Mouse (Mus musculus): ENCODE measurements around the gene Uchl5.

Uchl5 gene

GRCm38 (mm10) chr1:143788584-143789227 lies 11.6 kb downstream of the Uchl5 start:
- DNase-seq (ENCODE audit: low spot score in 2 of 2): no peak

DNA sequence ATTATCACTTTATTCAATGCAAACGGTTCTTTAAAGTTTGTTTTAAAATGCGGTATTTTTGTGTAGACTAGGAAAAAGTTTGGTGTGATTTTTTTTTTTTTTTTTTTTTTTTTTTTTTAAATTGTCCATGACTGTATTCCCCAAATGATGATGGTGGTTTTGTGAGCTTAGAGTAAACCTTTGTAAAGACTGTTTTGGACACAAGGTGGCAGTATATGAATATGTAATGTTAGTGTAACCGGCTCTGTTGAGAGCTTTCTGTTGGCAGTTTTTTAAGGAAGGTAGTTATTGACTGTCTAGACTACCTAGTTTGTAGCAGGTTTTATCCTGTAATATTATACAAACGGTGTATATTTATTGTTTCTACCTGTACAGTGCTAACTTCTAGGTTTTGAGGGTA lies 26.5 kb downstream of the Uchl5 start:
- no peak for DNase-seq (ENCODE audit: low spot score in 2 of 2)

- no peak for DNase-seq (ENCODE audit: low spot score in 2 of 2)
Observed at GRCm38 (mm10) chr1:143809062-143809461, 32.0 kb downstream of the Uchl5 start.

DNA sequence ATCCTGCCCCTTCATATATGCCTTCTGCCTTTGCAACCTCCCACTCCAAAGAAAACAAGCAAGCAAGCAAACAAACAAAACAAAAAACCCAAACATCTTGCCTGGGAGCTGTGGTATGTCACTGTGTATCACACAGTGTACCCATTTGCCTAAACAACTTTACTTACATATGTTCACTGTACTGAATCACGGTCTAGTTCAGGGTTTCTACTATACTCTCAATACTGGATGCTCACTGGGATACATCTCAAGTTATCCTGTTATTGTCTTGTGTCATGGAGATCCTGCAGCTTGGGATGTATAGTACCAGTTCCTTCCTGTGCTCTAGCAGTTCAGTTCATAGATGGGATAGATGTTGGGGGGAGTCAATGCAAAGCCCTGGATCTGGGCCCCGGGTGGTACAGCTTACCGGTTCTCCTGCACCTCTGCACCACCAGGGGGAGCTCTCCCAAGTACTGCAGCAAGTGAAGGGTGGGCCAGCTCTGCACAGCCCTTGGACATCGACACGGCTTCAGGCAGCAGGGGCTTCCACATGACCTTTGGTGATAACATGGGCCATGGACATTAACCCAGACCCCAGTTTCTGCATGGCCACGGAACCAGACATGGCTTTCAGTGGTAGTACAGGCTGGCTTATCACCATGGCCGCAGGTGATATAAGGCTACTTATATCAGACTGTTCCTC lies 36.7 kb downstream of the Uchl5 start:
- DNase-seq (ENCODE audit: low spot score in 2 of 2): peak; percentile 25 to 67

DNA sequence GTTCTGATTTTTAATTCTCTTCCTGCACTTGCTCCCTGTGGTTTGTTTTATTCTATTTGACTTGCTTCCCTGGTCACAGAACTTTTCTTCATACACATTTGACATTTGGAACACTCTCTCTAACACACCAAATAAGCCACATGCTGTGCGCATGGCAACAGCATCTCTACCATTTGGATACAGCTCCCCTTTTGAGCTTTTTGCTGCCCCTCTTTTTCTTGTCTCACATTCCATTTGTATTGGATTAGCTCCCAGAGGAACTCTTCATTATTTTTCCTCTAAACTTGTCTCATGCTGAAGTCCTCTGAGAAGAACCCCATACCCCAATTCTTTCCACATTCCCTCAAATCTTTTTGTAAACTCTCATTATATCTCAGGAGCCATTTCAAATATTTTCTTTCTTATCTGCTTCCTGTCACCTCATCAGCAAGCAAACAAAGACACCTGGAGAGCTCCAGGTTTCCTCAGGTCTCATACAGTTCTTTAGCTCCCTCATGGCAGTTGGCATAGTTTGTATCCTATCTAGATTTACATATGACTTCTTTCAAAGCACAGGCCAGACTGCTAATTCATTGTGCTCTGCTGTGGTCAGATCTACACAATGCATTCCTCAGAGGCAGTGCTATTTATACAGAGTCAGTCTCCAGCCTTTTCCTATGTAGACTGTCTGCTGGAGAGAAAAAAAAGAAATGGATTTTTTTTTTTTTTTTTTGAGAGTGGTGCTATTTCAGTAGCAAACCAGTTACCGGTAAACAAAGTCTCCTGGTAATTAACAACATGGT lies 43.2 kb downstream of the Uchl5 start:
- DNase-seq (ENCODE audit: low spot score in 2 of 2): no peak

- DNase-seq (ENCODE audit: low spot score in 2 of 2): no peak
Observed at GRCm38 (mm10) chr1:143822677-143823076, 45.6 kb downstream of the Uchl5 start.

GRCm38 (mm10) chr1:143830713-143831112 lies 53.6 kb downstream of the Uchl5 start:
- DNase-seq (ENCODE audit: low spot score in 2 of 2): peak in 1 of 2 experiments; percentile 17

DNA sequence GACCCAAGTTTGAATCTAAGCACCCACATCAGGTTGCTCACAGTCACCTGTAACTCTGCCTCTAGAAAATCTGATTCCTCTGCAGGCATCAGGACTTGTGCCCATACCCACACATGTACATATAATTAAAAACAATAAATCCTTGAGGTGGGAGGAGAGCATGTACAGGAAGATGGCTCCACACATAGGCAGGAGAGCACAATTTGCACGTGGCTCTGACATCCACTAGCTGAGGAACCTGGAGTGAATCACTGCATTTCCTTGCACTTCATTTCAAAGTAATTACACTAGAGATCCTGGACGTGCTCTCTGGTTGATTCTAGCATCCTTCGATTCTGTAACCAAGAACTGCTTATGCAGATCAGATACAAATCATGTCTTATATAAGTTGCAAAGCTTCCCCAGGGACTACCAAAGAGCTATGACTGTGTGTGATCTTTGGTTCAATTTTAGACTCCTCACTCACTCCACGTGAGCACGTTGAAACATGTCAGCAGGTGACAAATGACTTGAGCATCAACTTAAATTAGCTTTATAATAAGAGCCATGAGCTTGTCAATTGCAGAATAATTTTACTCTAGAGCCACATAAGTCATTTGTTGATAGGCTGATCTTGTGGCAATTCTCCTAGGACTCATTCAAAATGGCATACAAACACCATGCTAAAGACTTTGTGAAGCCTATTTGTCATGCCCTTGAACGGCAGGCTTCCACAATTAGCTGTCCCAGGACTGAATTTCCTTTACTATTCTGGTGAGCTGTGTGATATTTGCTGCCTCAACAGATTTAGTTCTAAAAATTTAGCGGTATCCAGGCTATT lies 59.5 kb downstream of the Uchl5 start:
- no peak for DNase-seq (ENCODE audit: low spot score in 2 of 2)

DNA sequence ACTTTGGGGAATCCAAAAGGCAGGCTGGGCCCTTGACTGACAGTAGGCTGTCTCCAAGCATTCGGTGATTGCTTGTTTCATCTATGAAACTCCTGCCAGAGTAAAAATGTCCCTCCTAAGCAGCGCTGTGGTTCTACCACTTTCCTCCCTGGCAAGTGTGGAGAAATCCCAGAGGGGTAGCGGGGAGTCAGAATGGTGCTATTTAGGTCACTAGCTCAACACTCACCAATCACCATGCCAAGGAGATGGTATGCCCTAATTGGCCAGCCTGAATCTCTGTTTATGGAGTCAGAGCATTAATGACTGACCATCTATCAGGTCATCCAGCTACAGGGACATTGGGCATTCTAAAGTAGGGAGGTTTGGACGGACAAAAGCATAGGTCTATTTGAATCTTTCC lies 60.6 kb downstream of the Uchl5 start:
- no peak for DNase-seq (ENCODE audit: low spot score in 2 of 2)

DNA sequence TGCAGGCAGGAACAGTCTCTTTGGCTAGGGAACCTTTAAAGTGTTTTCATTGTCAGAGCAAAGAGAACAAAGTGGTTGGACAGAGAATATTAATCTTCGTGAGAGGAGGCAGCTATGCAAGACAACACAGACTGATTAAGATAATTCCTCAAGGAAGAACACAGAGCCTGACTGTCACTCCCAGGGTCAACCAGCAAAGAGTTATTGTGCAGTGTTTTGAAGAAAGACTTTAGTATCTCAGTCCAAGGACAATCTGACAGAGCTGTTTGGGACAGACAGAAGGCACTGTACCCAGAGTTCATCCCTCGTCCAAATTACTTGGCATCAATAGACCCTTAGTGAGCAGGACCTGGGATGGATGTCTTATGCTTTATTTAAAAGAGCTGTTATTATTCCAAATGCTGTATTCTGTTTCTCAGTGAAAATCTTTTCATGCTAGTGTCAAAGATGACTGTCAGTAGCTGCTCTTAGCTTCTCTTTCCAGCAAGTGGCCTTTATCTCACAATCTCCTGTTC lies 61.9 kb downstream of the Uchl5 start:
- DNase-seq (ENCODE audit: low spot score in 2 of 2): no peak

DNA sequence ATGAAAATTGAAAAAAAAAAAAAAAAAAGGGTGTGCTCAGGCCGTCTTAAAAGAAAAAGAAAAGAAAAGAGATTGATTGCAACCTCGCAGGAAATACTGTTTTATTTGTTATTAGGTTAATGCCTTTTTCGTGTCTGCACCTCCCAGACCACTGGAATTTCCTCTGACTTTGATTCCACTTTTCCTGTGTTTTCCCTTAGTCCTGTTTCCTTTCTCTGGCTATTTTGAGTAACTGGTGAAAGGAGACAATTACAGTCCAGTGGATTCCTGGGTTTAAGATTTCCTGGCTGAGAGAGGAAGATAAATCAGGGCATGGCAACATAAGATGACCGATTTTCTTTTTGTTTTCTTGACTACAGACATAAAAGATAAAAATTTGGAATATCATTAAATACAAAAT lies 75.3 kb downstream of the Uchl5 start:
- no peak for DNase-seq (ENCODE audit: low spot score in 2 of 2)

DNA sequence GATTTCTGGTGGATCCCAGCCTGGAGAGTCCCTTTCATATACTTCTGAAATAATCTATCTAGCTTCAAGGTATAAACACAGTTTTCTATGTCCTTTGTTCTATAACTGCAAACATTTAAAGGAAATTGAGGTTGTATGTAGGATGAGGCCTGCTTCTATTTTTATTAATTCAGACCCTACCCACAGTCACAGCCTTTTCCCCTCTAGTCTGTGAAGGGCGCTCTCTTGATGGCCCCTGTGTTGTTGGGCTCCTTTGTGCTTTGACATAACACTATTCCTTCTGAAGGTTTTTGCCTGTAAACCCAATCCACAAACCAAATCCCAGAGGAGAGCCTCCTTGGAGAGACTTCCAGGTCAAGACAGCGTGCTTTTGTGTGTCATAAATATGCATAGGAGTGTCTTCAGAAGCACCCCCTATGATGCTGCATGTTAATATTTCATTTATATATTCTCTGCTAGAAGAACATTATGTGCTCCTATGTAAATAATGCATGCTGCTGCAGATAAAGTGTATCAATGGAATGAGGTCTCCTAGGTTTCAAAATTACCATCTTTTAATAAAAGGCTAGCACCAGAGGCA lies 75.8 kb downstream of the Uchl5 start:
- DNase-seq (ENCODE audit: low spot score in 2 of 2): no peak

GRCm38 (mm10) chr1:143853691-143854115 lies 76.6 kb downstream of the Uchl5 start:
- DNase-seq (ENCODE audit: low spot score in 2 of 2): no peak

DNA sequence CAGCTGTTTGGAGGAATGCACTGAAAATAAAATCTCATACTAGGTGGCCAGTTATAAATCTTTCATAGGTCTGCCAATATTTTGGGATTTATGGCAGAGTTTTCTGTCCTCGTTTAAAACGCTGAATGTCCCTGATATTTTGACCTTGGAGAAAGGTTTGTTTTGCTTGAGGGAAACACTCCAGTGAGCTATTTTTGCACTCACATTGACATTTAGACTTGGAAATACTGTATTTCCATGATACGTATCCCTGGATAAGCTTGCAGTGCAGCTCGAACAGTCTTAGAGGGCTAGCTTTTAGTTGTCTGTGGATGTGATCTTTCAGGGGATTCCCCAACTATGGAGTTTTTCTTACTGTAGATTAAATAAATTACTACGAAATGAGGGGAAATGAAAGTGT lies 78.6 kb downstream of the Uchl5 start:
- no peak for DNase-seq (ENCODE audit: low spot score in 2 of 2)
